Mouse (Mus musculus): ENCODE measurements around the gene Gc. TPM values are rescaled to one million over a fixed set of nuclear protein-coding genes. Genes with fewer than 3 reads are reported as not detected.

The Gc gene
- polyA plus RNA-seq, 1 experiment = 1.7 TPM

DNA sequence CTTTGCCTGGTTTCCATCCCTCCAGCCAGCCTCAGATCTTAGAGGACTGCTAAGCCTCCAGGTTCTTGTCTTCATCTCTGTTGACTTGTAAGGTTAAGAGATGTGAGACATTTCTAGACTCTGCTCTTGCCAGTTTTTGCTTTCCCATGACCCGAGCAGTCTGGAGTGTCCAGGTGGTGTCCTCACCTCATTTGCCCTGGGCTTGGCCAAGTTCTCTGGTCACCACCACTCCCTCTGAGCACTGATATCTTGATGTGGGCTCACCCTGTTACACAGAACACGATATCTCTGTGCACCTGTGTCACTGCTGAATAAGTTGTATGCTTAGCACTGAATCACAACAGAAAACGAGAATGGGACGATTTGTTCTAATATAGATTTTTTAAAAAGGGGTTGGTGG lies 76.4 kb downstream of the Gc start:
- 58% methylated on average over 4 of the region's 4 CpGs for WGBS
- no peak for DNase-seq
- TF ChIP-seq POLR2A (IDR thresholded peaks at IDR 0.05; ENCODE audit: borderline replicate concordance, extremely low read depth, low read depth, low read length) = no peak
- no peak for TF ChIP-seq CTCF (IDR thresholded peaks at IDR 0.05; ENCODE audit: insufficient read depth, low read length)
- Histone ChIP-seq H3K4me1 (ENCODE audit: control insufficient read depth, insufficient read depth, low read length) (peaks cover 2% of the 10 kb centered on the region; the same call in 1 of the 2 replicates), H3K4me3 (replicated peaks; ENCODE audit: extremely low read depth, low read depth, low read length) (no peak overlapping the region)

- no peak for DNase-seq
- TF ChIP-seq CTCF (IDR thresholded peaks at IDR 0.05; ENCODE audit: insufficient read depth, low read length) = no peak
- TF ChIP-seq POLR2A (IDR thresholded peaks at IDR 0.05; ENCODE audit: borderline replicate concordance, extremely low read depth, low read depth, low read length) = no peak
- no peaks in the 10 kb centered on the region for H3K4me1 ChIP-seq (ENCODE audit: control insufficient read depth, insufficient read depth, low read length)
- WGBS = 32% methylated on average over 1 of the region's 1 CpGs
- no peak overlapping the region for H3K4me3 ChIP-seq (replicated peaks; ENCODE audit: extremely low read depth, low read depth, low read length)
Observed at GRCm38 (mm10) chr5:89370140-89370539, 87.6 kb downstream of the Gc start.

DNA sequence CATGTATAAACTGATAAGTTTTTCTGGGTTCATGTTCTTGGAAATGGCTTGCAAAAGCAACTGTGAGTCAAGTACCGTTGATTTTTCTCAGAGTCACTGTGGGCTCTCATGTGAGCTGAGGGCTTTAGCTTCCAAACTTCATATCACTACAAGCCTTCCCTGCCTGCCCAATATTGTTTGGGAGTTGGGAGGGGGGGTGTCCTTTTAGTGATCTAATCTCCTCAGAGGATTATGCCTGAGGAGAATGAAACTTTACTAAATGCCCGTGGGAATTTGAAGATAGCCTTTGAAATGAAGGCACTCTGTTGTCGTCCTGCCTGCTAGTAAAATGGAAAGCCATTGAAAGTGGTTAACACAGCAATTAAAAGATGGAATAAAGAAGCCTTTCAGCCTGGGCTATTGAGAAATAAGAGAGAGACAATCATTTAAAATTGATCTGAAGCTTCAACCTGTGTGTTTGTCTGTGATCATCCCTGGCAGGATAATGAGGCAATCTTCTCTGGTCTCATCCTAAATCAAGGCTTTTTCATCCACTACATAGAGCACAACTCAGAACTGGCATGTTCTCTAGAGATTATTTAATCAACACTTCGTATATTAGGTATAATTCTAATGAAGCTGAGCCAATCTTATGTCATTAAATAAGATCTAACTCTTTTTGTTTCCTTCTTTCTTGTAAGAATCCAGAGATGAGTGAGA lies 89.5 kb downstream of the Gc start:
- 57% methylated on average over 4 of the region's 4 CpGs for WGBS

More for the DNA sequence above, 89.5 kb downstream of the Gc start:
- Histone ChIP-seq H3K4me1 (ENCODE audit: control insufficient read depth, insufficient read depth, low read length) (no peaks in the 10 kb centered on the region), H3K4me3 (replicated peaks; ENCODE audit: extremely low read depth, low read depth, low read length) (no peak overlapping the region)
- no peak for TF ChIP-seq POLR2A (IDR thresholded peaks at IDR 0.05; ENCODE audit: borderline replicate concordance, extremely low read depth, low read depth, low read length)
- TF ChIP-seq CTCF (IDR thresholded peaks at IDR 0.05; ENCODE audit: insufficient read depth, low read length) = no peak
- no peak for DNase-seq

Other genes starting within 250 kb of the Gc start
- gene Npffr2, start 69.5 kb upstream of the Gc start, polyA plus RNA-seq (2012; rRNA removed) = 0.59 TPM in 1 of 2 replicates, not detected in the other